Mouse (Mus musculus) right cerebral cortex, postnatal 4 days (tissue): Measurements from ENCODE around the gene Pde7b.

ENCODE experiments used
- DNase-seq: peaks from one replicate; pipeline ENCODE4 v3.0.0-alpha.2; 2022

The Pde7b gene

GRCm38 (mm10) chr10:20418202-20418855 lies 306.5 kb downstream of the Pde7b start:
- DNase-seq: no peak

GRCm38 (mm10) chr10:20409181-20409580 lies 315.7 kb downstream of the Pde7b start:
- DNase-seq: no peak

GRCm38 (mm10) chr10:20408336-20408735 lies 316.5 kb downstream of the Pde7b start:
- no peak for DNase-seq

GRCm38 (mm10) chr10:20405471-20405870 lies 319.4 kb downstream of the Pde7b start:
- peak; percentile 41 for DNase-seq

GRCm38 (mm10) chr10:20402941-20403340 lies 321.9 kb downstream of the Pde7b start:
- no peak for DNase-seq

- DNase-seq: no peak
Observed at GRCm38 (mm10) chr10:20400406-20400805, 324.5 kb downstream of the Pde7b start.

- no peak for DNase-seq
Observed at GRCm38 (mm10) chr10:20398641-20399390, 326.1 kb downstream of the Pde7b start.

GRCm38 (mm10) chr10:20398224-20398623 lies 326.7 kb downstream of the Pde7b start:
- DNase-seq: no peak

GRCm38 (mm10) chr10:20395778-20396177 lies 329.1 kb downstream of the Pde7b start:
- DNase-seq: no peak

GRCm38 (mm10) chr10:20394815-20395214 lies 330.1 kb downstream of the Pde7b start:
- no peak for DNase-seq

GRCm38 (mm10) chr10:20390568-20390967 lies 334.3 kb downstream of the Pde7b start:
- DNase-seq: no peak

GRCm38 (mm10) chr10:20382807-20383419 lies 342.0 kb downstream of the Pde7b start:
- DNase-seq: no peak

GRCm38 (mm10) chr10:20381352-20381751 lies 343.5 kb downstream of the Pde7b start:
- DNase-seq: no peak

- DNase-seq: peak; percentile 31
Observed at GRCm38 (mm10) chr10:20380798-20381197, 344.1 kb downstream of the Pde7b start.

- DNase-seq: no peak
Observed at GRCm38 (mm10) chr10:20379071-20379735, 345.7 kb downstream of the Pde7b start.

- no peak for DNase-seq
Observed at GRCm38 (mm10) chr10:20377621-20378020, 347.3 kb downstream of the Pde7b start.

GRCm38 (mm10) chr10:20372046-20372445 lies 352.8 kb downstream of the Pde7b start:
- DNase-seq: no peak

- DNase-seq: no peak
Observed at GRCm38 (mm10) chr10:20362450-20363118, 362.3 kb downstream of the Pde7b start.

- no peak for DNase-seq
Observed at GRCm38 (mm10) chr10:20361542-20362449, 363.1 kb downstream of the Pde7b start.

GRCm38 (mm10) chr10:20348894-20349293 lies 376.0 kb downstream of the Pde7b start:
- DNase-seq: no peak
